Mouse (Mus musculus) ES-Bruce4 (cell line): ENCODE measurements at regions not wholly inside any gene's neighbourhood (a gene's known extent, or its start where the extent isn't known, plus 50 kb on each side); places are given as distances from the start of the nearest gene placed in this dataset.

Source experiments
- H3K27ac ChIP-seq: 2 replicates; pipeline ENCODE4 v1.5.1; 2012; ENCODE audit warnings: low read length, inconsistent platforms; ENCODE audit not compliant: insufficient read depth
- H3K27me3 ChIP-seq: 2 replicates; pipeline ENCODE4 v1.6.1; 2012; ENCODE audit warnings: mild to moderate bottlenecking, low read length, inconsistent platforms; ENCODE audit not compliant: control insufficient read depth, poor library complexity, insufficient read depth, severe bottlenecking
- H3K36me3 ChIP-seq: 2 replicates; pipeline ENCODE4 v1.6.1; 2012; ENCODE audit warnings: inconsistent platforms, mild to moderate bottlenecking, low read length, moderate library complexity; ENCODE audit not compliant: control insufficient read depth, poor library complexity, insufficient read depth, severe bottlenecking
- H3K4me1 ChIP-seq: one replicate; pipeline ENCODE4 v1.8.1; 2011; ENCODE audit warnings: low read length; ENCODE audit not compliant: control insufficient read depth, insufficient read depth
- H3K4me3 ChIP-seq: 2 replicates; pipeline ENCODE4 v1.5.1; 2011; ENCODE audit warnings: low read depth, mild to moderate bottlenecking, low read length
- H3K9ac ChIP-seq: 2 replicates; pipeline ENCODE4 v1.6.1; 2012; ENCODE audit warnings: low read depth, mild to moderate bottlenecking, inconsistent platforms; ENCODE audit not compliant: poor library complexity, severe bottlenecking
- H3K9me3 ChIP-seq: replicated peaks from 2 replicates; pipeline ENCODE4 v1.6.1; 2012; ENCODE audit warnings: mild to moderate bottlenecking, low read length, inconsistent platforms; ENCODE audit not compliant: control insufficient read depth, poor library complexity, insufficient read depth, severe bottlenecking
- CTCF ChIP-seq: IDR thresholded peaks from one replicate; pipeline ENCODE4 v1.8.1; 2011; ENCODE audit warnings: low read depth, low read length
- EP300 ChIP-seq: IDR thresholded peaks from 2 replicates; pipeline ENCODE4 v1.6.1; 2011; ENCODE audit warnings: low read depth, low read length; ENCODE audit not compliant: insufficient read depth
- POLR2A ChIP-seq: IDR thresholded peaks from one replicate; pipeline ENCODE4 v1.8.1; 2011; ENCODE audit warnings: low read length; ENCODE audit not compliant: insufficient read depth

DNA sequence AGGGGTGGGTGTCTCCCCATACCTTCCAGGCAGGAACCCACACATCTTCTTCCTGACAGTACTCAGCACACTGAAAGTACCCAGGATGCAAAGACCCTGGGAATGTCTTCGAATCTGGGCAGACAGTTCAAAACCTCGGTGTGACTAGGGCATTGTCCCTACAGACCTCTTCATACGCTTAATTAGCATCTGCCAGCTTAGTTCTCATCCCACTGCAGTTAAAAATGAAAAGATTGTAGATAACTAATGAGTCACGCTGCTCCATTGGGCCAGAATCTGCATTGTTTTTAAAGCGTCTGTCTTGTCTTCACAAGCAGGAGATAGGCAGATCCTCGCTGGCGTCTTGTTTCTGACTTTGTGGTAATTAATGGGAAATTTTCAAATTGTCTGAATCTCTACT lies 159.6 kb upstream of the Arid1b start:
- no peak overlapping the region for H3K4me3 ChIP-seq
- H3K4me1 ChIP-seq = no peaks in the 10 kb centered on the region
- TF ChIP-seq CTCF (no peak), POLR2A (no peak), EP300 (no peak)
- no peaks in the 10 kb centered on the region for H3K9me3 ChIP-seq
- H3K36me3 ChIP-seq = no peaks in the 10 kb centered on the region
- H3K27ac ChIP-seq = no peak overlapping the region
- H3K27me3 ChIP-seq = no peaks in the 10 kb centered on the region
- H3K9ac ChIP-seq = no peak overlapping the region

- Histone ChIP-seq H3K9me3 (no peaks in the 10 kb centered on the region), H3K36me3 (no peaks in the 10 kb centered on the region), H3K9ac (no peak overlapping the region), H3K4me1 (no peaks in the 10 kb centered on the region), H3K4me3 (no peak overlapping the region), H3K27ac (no peak overlapping the region), H3K27me3 (no peaks in the 10 kb centered on the region)
- no peak for TF ChIP-seq EP300
- no peak for TF ChIP-seq CTCF
- TF ChIP-seq POLR2A = no peak
Measured at GRCm38 (mm10) chr17:4835065-4835705, 158.9 kb upstream of the Arid1b start.

DNA sequence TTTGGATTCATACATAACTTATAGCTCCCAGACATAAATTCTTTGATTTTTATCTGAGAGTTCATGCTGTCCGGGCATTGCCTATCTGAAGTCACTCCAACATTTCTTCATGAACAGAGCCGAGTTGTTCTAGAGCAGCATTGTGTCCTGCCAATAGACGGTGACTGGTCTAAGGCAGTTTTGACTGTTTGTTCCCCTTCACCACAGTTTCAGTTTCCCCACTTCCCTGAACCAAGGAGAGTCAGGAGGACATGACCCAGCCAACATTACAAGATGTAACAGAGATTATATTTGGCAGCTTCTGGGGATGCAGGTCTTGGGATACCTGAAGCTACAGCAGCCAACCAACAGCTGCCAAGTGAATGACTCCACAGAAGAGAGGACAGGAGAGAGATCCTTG lies 154.0 kb upstream of the Arid1b start:
- no peak overlapping the region for H3K27ac ChIP-seq
- no peaks in the 10 kb centered on the region for H3K27me3 ChIP-seq
- H3K4me1 ChIP-seq = no peaks in the 10 kb centered on the region
- H3K9me3 ChIP-seq = no peaks in the 10 kb centered on the region
- no peak overlapping the region for H3K4me3 ChIP-seq
- H3K36me3 ChIP-seq = no peaks in the 10 kb centered on the region
- TF ChIP-seq CTCF (no peak), EP300 (no peak), POLR2A (no peak)
- H3K9ac ChIP-seq = no peak overlapping the region

- no peaks in the 10 kb centered on the region for H3K9me3 ChIP-seq
- no peaks in the 10 kb centered on the region for H3K27me3 ChIP-seq
- no peak overlapping the region for H3K27ac ChIP-seq
- no peaks in the 10 kb centered on the region for H3K36me3 ChIP-seq
- TF ChIP-seq CTCF (no peak), POLR2A (no peak), EP300 (no peak)
- no peak overlapping the region for H3K4me3 ChIP-seq
- H3K4me1 ChIP-seq = no peaks in the 10 kb centered on the region
- H3K9ac ChIP-seq = no peak overlapping the region
Measured at GRCm38 (mm10) chr17:4858304-4858703, 135.8 kb upstream of the Arid1b start.

DNA sequence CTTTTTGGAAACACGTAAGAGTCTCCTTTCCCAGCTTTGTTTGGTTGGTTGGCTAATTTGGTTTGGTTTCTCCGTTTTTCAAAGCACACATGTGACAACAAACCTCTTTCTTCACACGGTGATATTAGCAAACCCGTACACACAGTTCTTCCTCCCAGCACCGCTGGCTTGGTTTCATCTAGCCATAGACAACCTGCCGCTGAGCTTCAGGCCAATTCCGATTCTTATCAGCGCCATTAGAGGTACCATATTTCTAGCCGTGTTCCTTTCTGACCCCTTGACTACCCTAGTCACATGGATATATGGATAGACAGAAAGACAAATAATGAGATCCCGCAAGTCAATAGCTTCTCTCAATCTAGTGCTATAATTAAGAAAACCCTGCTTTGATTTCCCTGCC lies 129.2 kb upstream of the Arid1b start:
- Histone ChIP-seq H3K4me1 (no peaks in the 10 kb centered on the region), H3K36me3 (no peaks in the 10 kb centered on the region), H3K9ac (no peak overlapping the region), H3K27ac (no peak overlapping the region), H3K4me3 (no peak overlapping the region), H3K27me3 (no peaks in the 10 kb centered on the region), H3K9me3 (no peaks in the 10 kb centered on the region)
- TF ChIP-seq POLR2A (no peak), EP300 (no peak), CTCF (no peak)

DNA sequence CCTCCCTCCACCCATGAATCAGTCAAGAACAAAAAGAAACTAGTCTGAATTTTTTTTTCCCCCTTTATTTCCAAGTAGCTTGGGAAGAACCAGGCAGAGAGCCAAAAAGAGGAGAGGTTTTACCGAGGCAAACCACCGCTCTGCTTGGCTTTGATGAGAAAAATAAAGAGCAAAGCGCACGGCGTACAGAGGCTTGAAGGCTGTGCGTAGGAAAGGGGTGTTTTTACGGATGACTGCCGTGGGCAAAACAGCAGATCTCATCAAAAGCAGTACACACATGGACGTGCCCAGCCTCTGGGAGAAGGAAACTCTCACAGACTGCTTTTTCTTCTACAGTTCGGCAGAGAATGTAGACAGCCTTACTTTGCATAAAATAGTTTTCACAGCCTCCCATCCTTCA lies 128.5 kb upstream of the Arid1b start:
- H3K4me3 ChIP-seq = no peak overlapping the region
- H3K27ac ChIP-seq = no peak overlapping the region

More for the DNA sequence above, 128.5 kb upstream of the Arid1b start:
- no peak overlapping the region for H3K9ac ChIP-seq
- H3K4me1 ChIP-seq = no peaks in the 10 kb centered on the region
- no peaks in the 10 kb centered on the region for H3K27me3 ChIP-seq
- H3K9me3 ChIP-seq = no peaks in the 10 kb centered on the region
- TF ChIP-seq POLR2A (no peak), EP300 (no peak), CTCF (no peak)
- no peaks in the 10 kb centered on the region for H3K36me3 ChIP-seq
